Mouse (Mus musculus): ENCODE results near the gene Il31ra.

Il31ra gene

GRCm38 (mm10) chr13:112510437-112511212 is 83.5 kb downstream of the Il31ra start:
- no peak for DNase-seq (ENCODE audit: extremely low spot score, low read depth, low spot score)

GRCm38 (mm10) chr13:112509465-112509864 is 84.7 kb downstream of the Il31ra start:
- DNase-seq (ENCODE audit: extremely low spot score, low read depth, low spot score): peak; percentile 61

GRCm38 (mm10) chr13:112508487-112508886 is 85.7 kb downstream of the Il31ra start:
- no peak for DNase-seq (ENCODE audit: extremely low spot score, low read depth, low spot score)

GRCm38 (mm10) chr13:112507691-112508090 is 86.5 kb downstream of the Il31ra start:
- DNase-seq (ENCODE audit: extremely low spot score, low read depth, low spot score): no peak

GRCm38 (mm10) chr13:112506766-112507165 is 87.4 kb downstream of the Il31ra start:
- no peak for DNase-seq (ENCODE audit: extremely low spot score, low read depth, low spot score)

- DNase-seq (ENCODE audit: extremely low spot score, low read depth, low spot score): no peak
Measured at GRCm38 (mm10) chr13:112505436-112505835, 88.7 kb downstream of the Il31ra start.

GRCm38 (mm10) chr13:112503846-112504245 is 90.3 kb downstream of the Il31ra start:
- no peak for DNase-seq (ENCODE audit: extremely low spot score, low read depth, low spot score)

GRCm38 (mm10) chr13:112500466-112500865 is 93.7 kb downstream of the Il31ra start:
- DNase-seq (ENCODE audit: extremely low spot score, low read depth, low spot score): no peak

- no peak for DNase-seq (ENCODE audit: extremely low spot score, low read depth, low spot score)
Measured at GRCm38 (mm10) chr13:112500027-112500426, 94.1 kb downstream of the Il31ra start.

GRCm38 (mm10) chr13:112494590-112494989 is 99.6 kb downstream of the Il31ra start:
- DNase-seq (ENCODE audit: extremely low spot score, low read depth, low spot score): no peak

GRCm38 (mm10) chr13:112492285-112492678 is 101.9 kb downstream of the Il31ra start:
- DNase-seq (ENCODE audit: extremely low spot score, low read depth, low spot score): no peak

- no peak for DNase-seq (ENCODE audit: extremely low spot score, low read depth, low spot score)
Measured at GRCm38 (mm10) chr13:112491636-112492284, 102.4 kb downstream of the Il31ra start.

- no peak for DNase-seq (ENCODE audit: extremely low spot score, low read depth, low spot score)
Measured at GRCm38 (mm10) chr13:112490036-112490435, 104.1 kb downstream of the Il31ra start.

GRCm38 (mm10) chr13:112486676-112487075 is 107.5 kb downstream of the Il31ra start:
- DNase-seq (ENCODE audit: extremely low spot score, low read depth, low spot score): no peak

- no peak for DNase-seq (ENCODE audit: extremely low spot score, low read depth, low spot score)
Measured at GRCm38 (mm10) chr13:112486236-112486635, 107.9 kb downstream of the Il31ra start.

- DNase-seq (ENCODE audit: extremely low spot score, low read depth, low spot score): no peak
Measured at GRCm38 (mm10) chr13:112483015-112483414, 111.1 kb downstream of the Il31ra start.

- no peak for DNase-seq (ENCODE audit: extremely low spot score, low read depth, low spot score)
Measured at GRCm38 (mm10) chr13:112482525-112482924, 111.6 kb downstream of the Il31ra start.

- DNase-seq (ENCODE audit: extremely low spot score, low read depth, low spot score): no peak
Measured at GRCm38 (mm10) chr13:112479926-112480325, 114.2 kb downstream of the Il31ra start.

- DNase-seq (ENCODE audit: extremely low spot score, low read depth, low spot score): no peak
Measured at GRCm38 (mm10) chr13:112479032-112479431, 115.1 kb downstream of the Il31ra start.

GRCm38 (mm10) chr13:112473757-112474755 is 120.1 kb downstream of the Il31ra start:
- no peak for DNase-seq (ENCODE audit: extremely low spot score, low read depth, low spot score)

- DNase-seq (ENCODE audit: extremely low spot score, low read depth, low spot score): no peak
Measured at GRCm38 (mm10) chr13:112472401-112473023, 121.6 kb downstream of the Il31ra start.
